Mouse (Mus musculus) limb, embryonic 10.5 days (tissue): ENCODE measurements around the gene Atl1. TPM values are rescaled to one million over a fixed set of nuclear protein-coding genes. Genes with fewer than 3 reads are reported as not detected.
A peak's percentile ranks its signal among the peaks of the same experiment; 100 is the strongest.

Experiments used
- DNase-seq: peaks from one replicate; pipeline ENCODE4 v3.0.0-alpha.2; 2017; ENCODE audit warnings: low spot score
- H3K27ac ChIP-seq: fragments of 300-500 bp; sonication (generic); 2 replicates; pipeline ENCODE4 v1.5.1; 2016; ENCODE audit warnings: mild to moderate bottlenecking
- H3K27me3 ChIP-seq: fragments of 300-500 bp; sonication (generic); 2 replicates; pipeline ENCODE4 v1.6.1; 2016; ENCODE audit warnings: low read depth, mild to moderate bottlenecking; ENCODE audit not compliant: poor library complexity, severe bottlenecking
- H3K36me3 ChIP-seq: fragments of 300-500 bp; sonication (generic); 2 replicates; pipeline ENCODE4 v1.6.1; 2016; ENCODE audit warnings: mild to moderate bottlenecking, moderate library complexity
- H3K4me1 ChIP-seq: fragments of 300-500 bp; sonication (generic); 2 replicates; pipeline ENCODE4 v1.6.1; 2016
- H3K4me3 ChIP-seq: fragments of 300-500 bp; sonication (generic); 2 replicates; pipeline ENCODE4 v1.5.1; 2016; ENCODE audit warnings: mild to moderate bottlenecking, moderate library complexity
- H3K9me3 ChIP-seq: fragments of 300-500 bp; sonication (generic); replicated peaks from 2 replicates; pipeline ENCODE4 v1.6.1; 2016; ENCODE audit warnings: mild to moderate bottlenecking
- WGBS: fragments of 180-500 bp; shearing (Covaris S2); methylation state at CpG from one replicate; pipeline ENCODE4 v1.1.7; 2016; 5-methylcytosine and 5-hydroxymethylcytosine counted together
- polyA plus RNA-seq: library from polyadenylated mRNA; unstranded; fragments of >200 nt; fragmentation: Nextera tagmentation; extraction: Ambion mirVana; gene quantifications from 2 replicates; pipeline ENCODE4 v1.2.1, GENCODE M21; 2016

Gene Atl1
- polyA plus RNA-seq, result 1.8 and 4.7 TPM in 2 replicates

- H3K27ac ChIP-seq, result peak within 1 kb of the TSS; percentile 97
- no peaks in the 10 kb centered on the region for H3K9me3 ChIP-seq
- DNase-seq, result peak; percentile 91
- peaks cover 2% of the 10 kb centered on the region for H3K36me3 ChIP-seq
- H3K27me3 ChIP-seq, result no peaks in the 10 kb centered on the region
- WGBS, result under 1% methylated on average over 118 of the region's 118 CpGs
- H3K4me3 ChIP-seq, result peak within 1 kb of the TSS; percentile 86
- H3K4me1 ChIP-seq, result peaks cover 31% of the 10 kb centered on the region
These were observed at the start of gene Atl1, which contains the start of gene Map4k5 for GRCm38 (mm10) chr12:69892371-69893251. Gene Atl1, plus strand, starts transcription at chr12:69892614. Gene Map4k5, minus strand, starts transcription at chr12:69893200.

GRCm38 (mm10) chr12:69843531-69844445 is 48.6 kb upstream of the Atl1 start:
- DNase-seq, result no peak
- Histone ChIP-seq H3K9me3 (no peaks in the 10 kb centered on the region), H3K27me3 (no peaks in the 10 kb centered on the region), H3K36me3 (peaks cover 77% of the 10 kb centered on the region), H3K4me3 (no peak overlapping the region), H3K27ac (no peak overlapping the region), H3K4me1 (no peaks in the 10 kb centered on the region)
- 80% methylated on average over 19 of the region's 19 CpGs for WGBS

GRCm38 (mm10) chr12:69845722-69846121 is 46.7 kb upstream of the Atl1 start:
- DNase-seq, result no peak
- Histone ChIP-seq H3K27ac (no peak overlapping the region), H3K4me3 (no peak overlapping the region), H3K9me3 (no peaks in the 10 kb centered on the region), H3K27me3 (no peaks in the 10 kb centered on the region), H3K36me3 (peaks cover 73% of the 10 kb centered on the region), H3K4me1 (no peaks in the 10 kb centered on the region)
- WGBS, result 93% methylated on average over 9 of the region's 9 CpGs

GRCm38 (mm10) chr12:69846499-69846898 is 45.9 kb upstream of the Atl1 start:
- WGBS, result 94% methylated on average over 9 of the region's 9 CpGs
- Histone ChIP-seq H3K27ac (no peak overlapping the region), H3K36me3 (peaks cover 73% of the 10 kb centered on the region), H3K4me1 (no peaks in the 10 kb centered on the region), H3K4me3 (no peak overlapping the region), H3K9me3 (no peaks in the 10 kb centered on the region), H3K27me3 (no peaks in the 10 kb centered on the region)
- DNase-seq, result no peak

- no peaks in the 10 kb centered on the region for H3K4me1 ChIP-seq
- DNase-seq, result no peak
- H3K27ac ChIP-seq, result no peak overlapping the region
- H3K9me3 ChIP-seq, result no peaks in the 10 kb centered on the region
- H3K27me3 ChIP-seq, result no peaks in the 10 kb centered on the region
- H3K36me3 ChIP-seq, result peaks cover 73% of the 10 kb centered on the region
- WGBS, result 91% methylated on average over 12 of the region's 12 CpGs
- no peak overlapping the region for H3K4me3 ChIP-seq
These were observed 44.1 kb upstream of the Atl1 start for GRCm38 (mm10) chr12:69848083-69848878.

- Histone ChIP-seq H3K36me3 (peaks cover 56% of the 10 kb centered on the region), H3K4me3 (no peak overlapping the region), H3K27ac (no peak overlapping the region)
These were observed 40.1 kb upstream of the Atl1 start for GRCm38 (mm10) chr12:69852288-69852687.

GRCm38 (mm10) chr12:69853387-69853786 is 39.0 kb upstream of the Atl1 start:
- no peak overlapping the region for H3K4me3 ChIP-seq
- H3K27me3 ChIP-seq, result no peaks in the 10 kb centered on the region
- no peaks in the 10 kb centered on the region for H3K9me3 ChIP-seq
- H3K4me1 ChIP-seq, result no peaks in the 10 kb centered on the region
- H3K27ac ChIP-seq, result no peak overlapping the region
- DNase-seq, result no peak
- WGBS, result 92% methylated on average over 11 of the region's 11 CpGs
- H3K36me3 ChIP-seq, result peaks cover 47% of the 10 kb centered on the region

More at GRCm38 (mm10) chr12:69852288-69852687, 40.1 kb upstream of the Atl1 start:
- Histone ChIP-seq H3K4me1 (no peaks in the 10 kb centered on the region), H3K9me3 (no peaks in the 10 kb centered on the region), H3K27me3 (no peaks in the 10 kb centered on the region)
- DNase-seq, result no peak
- WGBS, result 87% methylated on average over 9 of the region's 9 CpGs

GRCm38 (mm10) chr12:69853942-69854341 is 38.5 kb upstream of the Atl1 start:
- 92% methylated on average over 2 of the region's 2 CpGs for WGBS
- Histone ChIP-seq H3K9me3 (no peaks in the 10 kb centered on the region), H3K4me3 (no peak overlapping the region)

GRCm38 (mm10) chr12:69855641-69856300 is 36.6 kb upstream of the Atl1 start:
- Histone ChIP-seq H3K4me1 (no peaks in the 10 kb centered on the region), H3K36me3 (peaks cover 33% of the 10 kb centered on the region), H3K4me3 (no peak overlapping the region), H3K9me3 (no peaks in the 10 kb centered on the region), H3K27me3 (no peaks in the 10 kb centered on the region), H3K27ac (no peak overlapping the region)
- WGBS, result 94% methylated on average over 12 of the region's 12 CpGs
- DNase-seq, result no peak

More at GRCm38 (mm10) chr12:69853942-69854341, 38.5 kb upstream of the Atl1 start:
- peaks cover 43% of the 10 kb centered on the region for H3K36me3 ChIP-seq
- no peaks in the 10 kb centered on the region for H3K4me1 ChIP-seq
- H3K27ac ChIP-seq, result no peak overlapping the region
- no peak for DNase-seq
- no peaks in the 10 kb centered on the region for H3K27me3 ChIP-seq

GRCm38 (mm10) chr12:69856398-69856797 is 36.0 kb upstream of the Atl1 start:
- DNase-seq, result no peak
- H3K9me3 ChIP-seq, result no peaks in the 10 kb centered on the region
- H3K4me3 ChIP-seq, result no peak overlapping the region
- H3K27me3 ChIP-seq, result no peaks in the 10 kb centered on the region
- H3K27ac ChIP-seq, result no peak overlapping the region
- WGBS, result 97% methylated on average over 10 of the region's 10 CpGs
- H3K4me1 ChIP-seq, result no peaks in the 10 kb centered on the region
- H3K36me3 ChIP-seq, result peaks cover 31% of the 10 kb centered on the region

GRCm38 (mm10) chr12:69857597-69857996 is 34.8 kb upstream of the Atl1 start:
- Histone ChIP-seq H3K9me3 (no peaks in the 10 kb centered on the region), H3K4me3 (no peak overlapping the region), H3K27me3 (no peaks in the 10 kb centered on the region), H3K36me3 (peaks cover 24% of the 10 kb centered on the region), H3K27ac (no peak overlapping the region), H3K4me1 (no peaks in the 10 kb centered on the region)
- 99% methylated on average over 2 of the region's 2 CpGs for WGBS
- no peak for DNase-seq

- no peaks in the 10 kb centered on the region for H3K4me1 ChIP-seq
- peaks cover 27% of the 10 kb centered on the region for H3K36me3 ChIP-seq
- no peak for DNase-seq
- 91% methylated on average over 4 of the region's 4 CpGs for WGBS
- H3K4me3 ChIP-seq, result no peak overlapping the region
- H3K27me3 ChIP-seq, result no peaks in the 10 kb centered on the region
- no peaks in the 10 kb centered on the region for H3K9me3 ChIP-seq
- H3K27ac ChIP-seq, result no peak overlapping the region
These were observed 33.6 kb upstream of the Atl1 start for GRCm38 (mm10) chr12:69858847-69859246.
